Mouse (Mus musculus): Measurements from ENCODE around the gene Acsf2. TPM values are rescaled to one million over a fixed set of nuclear protein-coding genes. Genes with fewer than 3 reads are reported as not detected.

Gene Acsf2
- polyA plus RNA-seq, 1 experiment from 2014 or later, result 6.3 TPM

Other genes starting within 250 kb of the Acsf2 start
- gene Abcc3, start 208.9 kb downstream of the Acsf2 start, polyA plus RNA-seq (2014; fragmentation: Nextera tagmentation; extraction: Ambion mirVana), result 1.3 and 2.2 TPM in 2 replicates
- gene Cacna1g, start 127.7 kb downstream of the Acsf2 start, polyA plus RNA-seq (2014; fragmentation: Nextera tagmentation; extraction: Ambion mirVana), result 30.0 and 30.5 TPM in 2 replicates
- gene Spata20, start 115.7 kb downstream of the Acsf2 start, polyA plus RNA-seq (2014; fragmentation: Nextera tagmentation; extraction: Ambion mirVana), result 0.31 and 0.51 TPM in 2 replicates
- 4.3 and 6.6 TPM in 2 replicates for gene Epn3, start 101.9 kb downstream of the Acsf2 start, polyA plus RNA-seq (2014; fragmentation: Nextera tagmentation; extraction: Ambion mirVana)
- gene Mycbpap, start 80.1 kb downstream of the Acsf2 start, polyA plus RNA-seq (2014; fragmentation: Nextera tagmentation; extraction: Ambion mirVana), result 1.4 and 4.1 TPM in 2 replicates
- 2.2 and 2.8 TPM in 2 replicates for gene Rsad1, start 52.6 kb downstream of the Acsf2 start, polyA plus RNA-seq (2014; fragmentation: Nextera tagmentation; extraction: Ambion mirVana)
- 9.5 and 10.1 TPM in 2 replicates for gene Chad, start 36.8 kb downstream of the Acsf2 start, polyA plus RNA-seq (2014; fragmentation: Nextera tagmentation; extraction: Ambion mirVana)
- 205 and 210 TPM in 2 replicates for gene Lrrc59, start 27.9 kb upstream of the Acsf2 start, polyA plus RNA-seq (2014; fragmentation: Nextera tagmentation; extraction: Ambion mirVana)
- 98.3 and 105 TPM in 2 replicates for gene Mrpl27, start 51.9 kb upstream of the Acsf2 start, polyA plus RNA-seq (2014; fragmentation: Nextera tagmentation; extraction: Ambion mirVana)
- gene Eme1, start 52.1 kb upstream of the Acsf2 start, polyA plus RNA-seq (2014; fragmentation: Nextera tagmentation; extraction: Ambion mirVana), result 12.6 and 16.9 TPM in 2 replicates
- gene Xylt2, start 75.6 kb upstream of the Acsf2 start, polyA plus RNA-seq (2014; fragmentation: Nextera tagmentation; extraction: Ambion mirVana), result 22.5 and 29.1 TPM in 2 replicates
- gene Gm11541, start 102.6 kb upstream of the Acsf2 start, polyA plus RNA-seq (2014; fragmentation: Nextera tagmentation; extraction: Ambion mirVana), result 0.51 and 0.85 TPM in 2 replicates
- gene Cdc34b, start 139.9 kb upstream of the Acsf2 start, polyA plus RNA-seq (2014; fragmentation: Nextera tagmentation; extraction: Ambion mirVana), result 0.22 and 0.24 TPM in 2 replicates
- not detected in 2 replicates for gene Tmem92, start 180.8 kb upstream of the Acsf2 start, polyA plus RNA-seq (2014; fragmentation: Nextera tagmentation; extraction: Ambion mirVana)

Measured in embryonic facial prominence, embryonic 14.5 days (tissue).